Mouse (Mus musculus) heart, adult 18-20 months (tissue): Measurements from ENCODE around the gene Rilp. TPM values are rescaled to one million over a fixed set of nuclear protein-coding genes. Genes with fewer than 3 reads are reported as not detected.
"Not testable (repeated sequence)": the region's sequence is repeated elsewhere in the genome, so short reads cannot be mapped to it uniquely, and the experiment has no call there.

Experiments used
- DNase-seq, 2 experiments: peaks; one replicate each; pipeline ENCODE4 v3.0.0; 2021 to 2022; ENCODE audit warnings: mixed read lengths in 1 of 2
- total RNA-seq, 2 experiments: library from RNA; stranded (reverse); gene quantifications; 2 replicates each; pipeline ENCODE4 v1.2.3; 2021

Gene Rilp
- total RNA-seq, 2 experiments from 2014 or later, result 46.5 to 48.2 TPM

DNA sequence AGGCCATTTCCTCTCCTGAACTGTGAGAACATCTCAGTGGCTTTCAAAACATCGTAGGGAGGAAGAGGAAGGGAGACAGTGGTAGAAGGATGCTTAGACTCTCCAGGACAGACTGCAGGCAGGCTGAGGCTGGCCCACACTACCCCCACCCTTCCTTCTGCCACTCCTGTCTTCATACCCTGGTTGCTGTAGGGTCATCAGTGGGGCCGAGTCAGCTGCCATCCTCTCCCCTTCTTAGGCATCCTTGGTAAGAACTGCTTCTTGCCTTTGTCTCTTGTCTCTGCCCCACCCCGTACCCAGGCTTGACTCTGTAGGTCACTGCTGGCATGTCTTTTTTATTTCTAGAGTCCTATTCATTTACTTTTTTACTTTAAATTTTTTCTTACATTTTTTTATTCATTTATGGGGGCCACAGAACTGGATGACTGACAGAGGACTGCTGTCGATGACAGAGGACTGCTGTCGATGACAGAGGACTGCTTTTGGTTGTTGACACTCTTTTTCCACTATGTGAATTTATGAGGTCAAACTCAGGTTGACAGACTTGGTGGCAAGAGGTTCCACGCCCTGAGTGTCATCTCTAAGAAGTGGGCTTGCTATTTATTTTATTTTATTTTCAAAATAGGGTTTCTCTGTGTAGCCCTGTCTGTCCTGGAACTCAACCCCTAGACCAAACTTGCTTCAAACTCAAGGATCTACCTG is 23.6 kb downstream of the Rilp start:
- DNase-seq, result no peak

DNA sequence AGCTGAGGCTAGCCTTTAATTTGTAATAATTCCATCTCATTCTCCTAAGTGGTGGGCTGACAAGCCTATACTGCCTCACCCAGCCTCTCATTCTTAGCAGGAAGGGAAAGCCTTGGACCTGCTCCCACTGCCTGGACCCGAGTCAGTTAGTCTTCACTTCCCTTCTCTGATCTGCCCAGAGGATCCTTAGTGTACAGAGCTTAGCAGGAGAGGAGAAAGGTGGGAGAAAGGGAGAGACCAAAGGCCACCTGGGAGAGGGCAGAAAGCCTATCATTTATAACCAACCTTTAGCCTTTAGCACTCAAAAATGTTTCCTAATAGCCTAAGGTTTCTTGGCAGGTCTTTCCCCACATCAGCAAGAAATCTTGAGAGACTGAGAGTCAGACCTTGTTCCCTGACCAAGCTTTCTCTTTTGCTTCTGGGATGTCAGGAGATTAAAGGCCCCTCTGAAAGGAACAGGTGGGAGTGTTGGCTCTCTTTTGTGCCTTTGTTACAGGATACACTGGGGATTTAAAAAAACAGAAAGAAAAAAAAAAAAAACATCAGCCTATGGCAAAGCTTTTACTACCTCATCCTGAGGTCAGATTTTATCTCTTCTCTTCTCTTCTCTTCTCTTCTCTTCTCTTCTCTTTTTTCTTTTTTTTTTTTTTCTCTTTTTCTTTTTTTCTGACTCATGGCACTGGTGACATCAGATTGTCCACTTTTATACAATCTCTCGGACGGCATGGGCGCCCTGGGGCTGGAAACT is 24.6 kb downstream of the Rilp start:
- peak in 1 of 2 experiments; percentile 38 for DNase-seq

DNA sequence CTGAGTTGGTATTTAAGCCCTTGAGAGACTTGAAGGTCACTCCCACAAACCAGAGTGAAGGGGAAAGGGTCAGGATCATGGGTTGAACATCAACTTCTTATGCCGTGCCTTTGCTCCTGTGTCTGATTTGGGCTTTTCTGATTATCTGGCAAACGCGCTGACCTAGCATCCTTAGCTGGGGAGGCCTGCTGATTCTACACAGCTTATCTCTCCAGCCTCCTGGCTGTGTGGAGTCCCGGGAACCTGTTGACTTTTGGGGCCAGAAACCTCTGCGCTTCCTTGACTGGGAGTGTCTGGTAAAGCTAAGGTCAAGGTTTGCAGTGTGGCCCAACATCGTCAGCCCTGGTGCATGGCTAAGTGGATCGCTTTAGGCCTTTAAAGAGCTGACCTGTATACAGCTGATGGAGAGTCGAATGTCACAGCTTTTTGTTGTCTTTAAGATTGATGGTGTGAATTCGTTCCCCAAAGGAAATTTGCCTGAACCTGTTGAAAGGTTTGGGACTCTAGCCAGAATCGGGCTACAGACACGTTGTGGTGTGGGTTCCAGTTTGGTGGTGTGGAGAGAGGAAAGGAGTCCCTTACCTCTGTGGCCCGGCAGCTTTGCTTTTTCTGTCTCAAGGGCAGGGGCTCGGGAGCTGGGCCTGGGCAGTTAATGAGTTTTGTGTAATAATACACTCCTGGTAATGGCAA is 25.4 kb downstream of the Rilp start:
- no peak for DNase-seq

DNA sequence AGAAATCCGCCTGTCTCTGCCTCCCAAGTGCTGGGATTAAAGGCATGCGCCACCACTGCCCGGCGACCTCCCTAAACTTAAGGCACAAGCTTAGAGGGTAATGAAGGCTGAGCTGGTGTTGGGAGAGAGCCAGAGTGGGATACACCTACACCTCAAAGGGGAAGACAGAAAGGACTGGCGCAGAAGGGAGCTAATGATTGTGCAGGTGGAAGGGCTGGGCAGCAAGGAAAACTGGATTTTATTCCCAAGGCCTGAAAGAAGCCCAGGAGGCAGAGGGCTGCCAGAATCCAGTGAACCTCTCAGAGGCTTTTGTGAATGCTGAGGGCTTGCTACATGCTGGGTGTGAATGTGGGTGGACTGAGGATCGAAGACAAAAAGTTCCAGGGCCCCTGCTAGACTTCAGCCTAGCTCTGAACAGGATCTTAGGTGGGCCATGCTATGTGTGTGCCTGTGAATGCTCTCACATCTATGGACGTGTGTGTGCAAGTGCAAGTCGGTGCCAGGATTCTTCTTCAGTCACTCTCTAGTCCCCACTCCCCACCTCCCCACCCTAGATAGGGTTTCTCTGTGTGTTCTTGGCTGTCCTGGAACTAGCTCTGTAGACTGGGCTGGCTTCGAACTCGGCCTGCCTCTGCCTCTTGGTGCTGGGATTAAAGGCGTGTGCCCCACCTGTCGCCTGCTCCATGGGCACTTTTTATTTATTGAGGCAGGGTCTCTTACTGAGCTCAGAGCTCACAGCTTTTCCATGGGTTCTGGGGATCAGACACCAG is 26.5 kb downstream of the Rilp start:
- no peak for DNase-seq

DNA sequence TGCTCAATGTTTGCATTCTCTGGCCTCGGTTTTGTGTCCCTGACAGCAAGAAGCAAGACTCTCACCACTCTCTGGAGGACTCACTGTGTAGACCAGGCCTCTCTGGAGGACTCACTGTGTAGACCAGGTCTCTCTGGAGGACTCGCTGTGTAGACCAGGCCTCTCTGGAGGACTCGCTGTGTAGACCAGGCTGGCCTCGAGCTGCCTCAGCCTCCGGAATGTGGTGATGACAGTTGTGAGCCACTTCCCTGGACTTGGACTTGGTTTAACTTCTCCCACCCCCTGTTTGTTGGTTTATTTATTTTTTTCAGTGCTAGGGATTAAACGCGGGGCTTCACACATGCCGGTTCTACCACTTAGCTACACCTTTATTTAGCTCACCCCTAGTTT is 27.1 kb downstream of the Rilp start:
- DNase-seq, result no peak

DNA sequence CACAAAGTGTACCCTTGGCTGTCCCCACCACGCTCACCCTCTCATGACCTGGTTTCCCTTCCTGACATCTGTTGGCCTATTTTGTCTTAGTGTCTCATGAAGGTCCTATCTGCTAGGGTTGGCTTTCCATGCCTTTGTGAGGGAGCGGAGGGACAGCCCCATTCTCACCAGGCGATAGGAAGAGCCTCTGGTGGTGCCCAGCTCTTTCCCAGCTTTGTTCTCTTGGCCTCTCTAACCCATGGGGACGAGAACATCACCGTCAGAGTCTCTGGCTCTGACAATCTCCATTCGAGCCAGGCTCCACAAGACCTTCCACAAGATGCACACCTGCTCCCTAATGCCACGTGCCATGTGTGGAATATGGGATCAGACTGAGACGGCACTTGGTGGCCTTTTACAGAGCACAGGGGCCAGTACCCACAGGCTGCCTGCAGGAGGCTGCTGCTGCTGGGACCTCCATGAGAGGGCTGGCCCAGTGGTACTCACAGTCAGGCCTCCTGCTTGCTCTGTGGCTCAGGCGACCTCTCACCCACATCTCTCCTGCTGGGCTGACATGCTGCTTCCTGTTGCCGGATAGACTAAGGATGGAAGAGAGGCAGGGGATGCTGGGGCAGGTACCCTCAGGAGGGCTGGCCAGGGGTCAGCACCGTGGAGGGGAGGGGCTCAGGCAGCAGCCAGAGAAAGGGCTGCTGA is 27.7 kb downstream of the Rilp start:
- DNase-seq, result peak in 1 of 2 experiments; percentile 49

DNA sequence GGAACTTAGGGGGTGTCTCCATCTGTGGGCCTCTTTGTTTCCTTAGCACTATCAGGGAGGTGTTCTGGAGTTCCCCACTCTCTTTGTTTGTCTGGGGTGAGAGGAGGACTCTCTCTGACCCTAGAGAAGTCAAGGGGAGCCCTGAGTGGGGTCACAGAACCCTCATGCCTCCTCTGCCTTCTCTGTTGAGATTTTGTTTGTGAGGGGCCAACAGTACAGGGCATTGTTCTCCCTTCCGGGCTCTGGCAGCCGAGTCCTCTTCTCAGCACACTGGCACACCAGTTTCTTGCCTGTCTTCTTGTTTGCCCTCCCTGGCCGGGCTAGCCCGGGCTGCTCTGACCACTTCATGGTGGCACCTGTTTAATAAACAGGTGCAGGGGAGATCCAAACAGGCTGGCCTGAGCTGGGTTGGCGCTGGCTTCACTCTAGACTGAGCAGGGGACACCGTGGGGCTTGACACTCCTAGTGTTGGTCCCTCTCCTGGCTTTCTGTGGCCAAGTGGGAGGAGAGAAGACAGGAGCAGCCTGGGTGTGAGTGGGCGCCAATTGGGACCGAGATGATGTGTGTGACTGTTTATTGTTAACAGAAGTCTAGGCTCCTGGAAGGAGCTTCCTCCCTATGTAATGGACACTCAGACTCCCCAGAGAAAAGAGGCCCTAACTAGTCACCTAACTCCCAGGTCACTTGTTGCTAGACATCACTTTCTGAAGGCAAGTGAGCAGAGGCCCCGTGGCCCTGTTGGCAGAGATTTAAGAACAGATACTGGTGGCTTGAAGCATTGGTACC is 28.5 kb downstream of the Rilp start:
- no peak for DNase-seq

DNA sequence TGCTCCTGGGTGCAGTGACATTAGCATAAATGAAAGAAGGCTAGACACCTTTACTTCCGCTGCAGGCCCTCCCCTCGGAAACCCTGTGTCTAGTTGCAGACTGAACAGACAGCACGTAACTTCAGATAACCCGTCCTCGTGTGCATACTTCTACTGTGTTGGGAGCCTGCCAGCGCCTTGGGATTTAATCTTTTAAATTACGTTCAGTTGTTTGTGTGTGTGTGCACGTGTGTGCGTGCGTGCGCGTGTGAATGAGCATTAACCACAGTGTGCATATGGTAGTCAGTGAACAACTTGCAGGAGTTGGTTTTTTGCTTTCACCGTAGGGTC is 29.0 kb downstream of the Rilp start:
- DNase-seq, result no peak

DNA sequence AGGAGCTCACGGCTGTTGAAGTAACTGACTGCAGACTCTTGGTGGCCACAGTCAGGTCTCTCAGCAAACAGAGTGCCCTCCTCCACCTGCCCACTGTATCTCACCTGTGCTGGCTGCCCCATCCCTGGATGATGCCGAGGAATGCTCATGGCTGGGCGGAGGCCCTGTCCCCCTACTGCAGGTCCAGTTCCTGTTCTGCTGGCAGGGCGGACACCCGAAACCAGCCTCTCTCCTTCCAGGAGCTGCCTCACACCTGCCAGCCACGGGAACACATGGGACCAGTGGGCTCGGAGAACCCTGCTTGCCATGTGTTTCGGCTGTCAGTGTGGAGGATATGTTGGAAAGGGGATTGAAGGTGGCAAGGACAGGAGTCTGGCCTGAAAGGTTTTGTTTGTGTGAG is 30.3 kb downstream of the Rilp start:
- DNase-seq, result no peak

DNA sequence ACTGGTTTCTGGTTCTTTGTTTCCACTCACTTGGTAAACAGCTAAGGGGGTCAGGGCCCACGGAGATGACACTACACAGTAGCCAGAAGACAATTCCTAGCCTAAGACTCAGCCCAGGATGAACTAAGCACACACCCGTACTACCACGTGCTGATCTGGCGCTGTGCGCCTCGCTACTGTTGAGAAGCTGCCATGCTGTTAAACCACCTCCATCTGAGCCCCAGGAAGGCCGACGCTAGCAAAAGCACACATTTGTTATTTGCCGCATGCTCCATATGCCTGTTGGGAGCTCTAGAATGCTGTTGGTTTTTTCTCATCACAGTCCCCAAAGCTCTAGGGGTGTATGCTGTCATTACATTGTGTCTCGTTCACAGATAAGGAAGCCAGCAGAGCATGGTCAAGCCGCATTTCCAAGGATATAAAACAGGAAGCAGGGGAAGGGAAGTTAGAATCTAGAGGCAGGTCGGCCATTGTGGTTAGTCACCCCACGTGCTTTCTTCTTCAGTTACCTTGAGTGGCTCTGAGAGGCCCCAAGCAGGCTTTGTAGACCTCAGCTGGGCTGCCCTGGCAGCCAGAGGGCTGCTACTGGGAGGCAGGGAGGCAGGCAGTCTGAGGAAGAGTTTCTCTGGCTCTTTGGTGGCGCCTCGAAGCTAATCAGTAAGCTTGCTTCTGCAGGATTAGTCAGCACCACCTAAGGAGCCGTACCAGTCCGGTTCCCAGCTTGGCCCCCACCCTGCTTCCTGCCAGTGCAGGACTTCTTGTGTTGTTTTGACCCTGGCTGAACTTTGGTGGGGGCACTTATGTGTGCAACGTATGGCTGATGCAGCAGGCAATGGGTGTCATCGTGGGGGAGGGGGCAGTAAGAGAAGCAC is 31.1 kb downstream of the Rilp start:
- no peak for DNase-seq

DNA sequence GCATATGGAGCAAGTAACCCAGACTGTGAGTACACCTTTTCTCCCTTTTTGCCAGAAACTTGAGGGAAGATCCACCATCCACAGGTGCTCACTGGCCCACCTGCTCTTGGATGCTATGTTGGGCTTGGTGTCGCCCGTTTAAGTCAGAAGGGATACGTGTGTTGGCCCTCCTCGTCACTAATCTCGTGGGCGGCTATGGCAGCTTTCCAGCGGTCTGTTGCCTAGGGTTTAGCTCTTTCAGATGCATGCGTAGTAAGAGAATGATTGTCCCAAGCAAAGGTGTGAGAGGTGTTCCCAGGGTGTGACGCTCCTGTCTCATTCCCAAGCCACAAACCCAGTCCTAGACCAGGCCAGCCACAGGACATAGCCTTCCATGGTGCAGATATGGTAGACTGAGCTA is 34.8 kb downstream of the Rilp start:
- no peak for DNase-seq

DNA sequence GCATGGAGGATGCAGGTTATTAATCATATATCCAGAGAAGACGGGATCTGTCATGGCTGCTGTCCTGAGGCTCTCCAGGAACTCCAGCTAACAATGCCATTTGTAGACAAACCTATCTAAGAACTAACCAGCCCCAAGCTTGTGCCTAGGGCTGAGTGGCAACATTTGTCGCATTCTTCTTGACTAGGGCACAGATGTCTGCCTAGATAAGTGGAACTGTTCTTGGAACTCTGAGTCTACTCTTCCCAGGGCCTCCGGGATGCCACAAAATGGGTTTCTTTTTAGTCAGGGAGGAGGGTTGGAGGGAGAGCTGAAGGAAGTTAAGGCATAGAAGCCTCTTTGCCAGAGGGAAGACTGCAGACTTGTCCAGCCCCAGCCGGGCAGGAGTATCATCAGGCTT is 36.2 kb downstream of the Rilp start:
- no peak for DNase-seq

DNA sequence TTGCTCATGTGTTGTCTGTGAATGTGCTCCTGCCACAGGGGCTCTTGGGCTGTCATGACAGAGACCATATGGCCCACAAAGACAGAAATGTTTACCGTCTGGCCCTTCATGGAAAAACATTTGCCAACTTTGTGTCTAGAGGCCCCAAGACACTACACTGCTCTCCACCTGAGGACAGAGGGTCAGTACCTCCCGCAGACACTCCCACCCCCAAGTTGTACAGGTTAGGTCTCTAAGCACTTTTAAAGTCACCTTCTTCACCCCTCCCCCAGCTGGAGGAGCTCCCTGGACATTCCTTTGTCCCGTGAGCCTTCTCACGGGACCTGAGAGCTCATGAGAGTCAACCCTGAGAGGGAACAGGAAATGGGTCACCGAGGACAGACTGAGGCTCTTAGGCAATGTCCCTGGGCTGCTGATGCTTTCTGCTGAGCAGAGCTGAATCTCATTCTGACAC is 39.8 kb downstream of the Rilp start:
- DNase-seq, result peak in 1 of 2 experiments; percentile 72

DNA sequence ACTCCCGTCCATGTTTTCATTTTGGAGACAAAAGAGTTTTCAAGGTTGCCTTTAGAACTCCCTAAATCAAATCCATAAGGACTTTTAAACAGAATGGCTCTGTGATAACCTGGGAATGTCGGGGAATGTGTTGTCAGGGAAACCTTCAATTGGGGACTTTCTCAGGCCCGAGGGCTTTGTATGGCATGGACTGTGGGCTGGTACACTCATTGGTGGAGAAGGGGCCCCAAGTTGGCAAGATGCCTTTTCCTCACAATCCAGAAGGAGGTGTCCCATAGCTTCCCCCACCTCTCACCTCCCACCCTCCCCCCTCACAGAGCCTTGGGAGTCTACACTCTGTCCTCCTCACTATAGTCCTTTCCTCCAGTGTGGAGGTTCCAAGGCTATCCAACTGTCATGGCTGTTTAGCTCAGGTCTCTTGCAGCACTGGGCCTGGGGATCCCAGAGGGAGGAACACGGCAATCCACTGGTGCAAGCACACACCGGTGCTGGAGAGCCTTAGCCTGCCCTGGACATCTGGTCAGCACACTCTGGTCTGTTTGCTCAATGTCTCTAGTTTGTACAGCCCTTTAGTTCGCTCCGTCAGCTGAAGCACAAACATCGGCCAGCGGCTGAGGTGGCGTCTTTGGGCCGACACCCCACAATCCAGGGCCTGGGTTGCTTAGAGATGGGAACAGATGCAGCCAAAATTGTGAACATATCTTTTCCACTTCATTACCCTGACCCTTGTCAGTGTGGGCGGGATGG is 40.5 kb downstream of the Rilp start:
- DNase-seq, result peak; percentile 68 to 83

DNA sequence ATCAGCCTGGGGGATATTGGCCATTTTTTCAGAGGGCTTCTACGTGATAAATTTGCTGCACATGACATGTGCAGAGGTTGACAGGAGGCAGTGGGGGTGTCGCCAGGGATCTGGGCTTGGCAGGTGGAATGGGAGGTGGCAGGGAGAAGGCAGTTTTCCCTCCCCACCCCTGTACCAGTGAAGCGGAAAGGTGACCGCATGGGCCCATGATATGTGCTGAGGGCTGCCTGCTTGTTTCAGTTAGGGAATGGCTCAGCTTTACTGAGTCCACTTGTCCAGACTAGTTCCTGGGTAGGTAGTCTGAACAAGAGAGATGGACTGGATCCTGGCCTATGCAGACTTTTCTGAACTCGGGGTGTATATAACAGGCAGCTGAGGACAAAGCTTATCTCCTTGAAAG is 41.4 kb downstream of the Rilp start:
- peak in 1 of 2 experiments; percentile 33 for DNase-seq

DNA sequence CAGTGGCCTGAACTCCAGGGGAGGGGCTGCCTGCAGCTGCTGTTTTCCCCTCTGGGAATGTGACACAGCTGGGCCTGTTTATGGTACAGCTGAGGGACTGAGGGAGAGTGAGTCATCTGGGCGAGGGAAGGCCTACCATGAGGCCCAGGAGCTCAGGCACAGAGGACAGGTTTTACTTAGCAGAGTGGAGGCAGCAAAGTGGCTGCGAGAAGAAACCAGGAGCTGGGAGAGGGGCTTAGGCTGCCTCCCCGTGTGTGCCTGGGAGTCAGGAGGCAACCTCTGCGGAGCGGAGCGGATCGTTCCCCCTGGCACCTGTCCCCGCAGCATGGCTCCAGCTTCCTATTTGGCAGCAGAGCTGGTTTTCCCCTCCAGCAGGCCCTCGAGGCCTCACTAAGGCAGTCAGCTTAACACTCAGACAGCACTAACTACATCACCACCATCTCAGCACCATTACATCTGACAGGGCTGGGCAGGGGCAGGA is 42.1 kb downstream of the Rilp start:
- DNase-seq, result peak; percentile 80 to 89

DNA sequence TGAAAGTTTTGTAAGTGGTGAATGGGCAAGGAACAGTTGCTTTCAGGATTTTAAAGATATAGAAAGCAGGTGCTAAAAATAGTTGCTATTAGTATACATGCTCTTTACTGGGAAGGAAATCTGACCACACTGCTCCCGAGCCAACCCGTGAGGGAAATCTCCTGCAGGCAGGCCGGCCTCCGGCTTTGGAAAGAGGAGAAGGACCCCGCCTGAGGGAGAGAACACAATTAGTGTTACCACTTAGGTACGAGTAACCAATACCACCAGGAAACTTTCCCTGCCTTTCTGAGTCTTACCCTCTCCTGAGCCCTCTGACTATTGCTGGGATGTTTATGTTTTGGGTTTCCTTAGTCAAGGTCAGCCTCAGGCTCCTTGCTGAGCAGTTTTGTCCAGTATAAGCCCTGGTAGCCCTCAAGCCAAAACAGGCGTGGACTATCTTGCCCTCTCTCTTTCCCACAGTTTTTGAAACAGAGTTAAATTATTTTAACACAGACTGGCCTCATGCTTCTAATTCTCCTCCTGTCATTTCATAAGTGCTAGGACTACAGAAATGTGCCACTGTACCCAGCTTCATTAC is 43.1 kb downstream of the Rilp start:
- no peak for DNase-seq

DNA sequence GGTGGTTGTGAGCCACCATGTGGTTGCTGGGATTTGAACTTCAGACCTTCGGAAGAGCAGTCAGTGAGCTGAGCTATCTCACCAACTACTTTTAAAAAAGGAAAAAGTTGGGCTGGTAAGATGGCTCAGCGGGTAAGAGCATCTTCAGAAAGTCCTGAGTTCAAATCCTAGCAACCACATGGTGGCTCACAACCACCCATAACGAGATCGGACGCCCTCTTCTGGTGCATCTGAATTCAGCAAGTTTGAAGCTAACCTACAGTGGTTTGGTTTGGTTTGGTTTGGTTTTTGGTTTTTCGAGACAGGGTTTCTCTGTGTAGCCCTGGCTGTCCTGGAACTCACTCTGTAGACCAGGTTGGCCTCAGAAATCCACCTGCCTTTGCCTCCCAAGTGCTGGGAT is 46.1 kb downstream of the Rilp start:
- not testable (repeated sequence) for DNase-seq

DNA sequence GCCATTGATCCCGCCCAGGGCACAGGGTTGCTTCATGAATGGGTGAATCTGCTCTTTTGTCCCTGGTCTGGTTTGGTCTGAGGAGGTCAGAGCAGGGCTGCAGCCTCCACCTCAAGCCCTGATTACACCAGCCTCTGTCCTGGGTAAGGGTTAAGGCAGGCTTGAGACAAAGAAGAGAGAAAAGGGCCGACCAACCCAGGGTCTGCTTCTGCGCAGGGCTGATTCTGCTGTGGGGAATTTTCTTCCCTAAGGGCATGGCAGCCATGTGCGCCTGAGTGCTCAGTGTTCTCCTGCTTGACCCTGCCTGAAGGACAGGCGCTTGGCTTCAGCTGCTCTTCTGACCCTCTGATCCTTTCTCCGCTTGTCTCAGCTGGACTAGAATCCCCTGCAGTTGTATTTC is 47.2 kb downstream of the Rilp start:
- DNase-seq, result no peak
